Mouse (Mus musculus) limb, embryonic 11.5 days (tissue): ENCODE data around the gene Gm5134. TPM values are rescaled to one million over a fixed set of nuclear protein-coding genes. Genes with fewer than 3 reads are reported as not detected.

ENCODE experiments used
- ATAC-seq: fragments of 200-750 bp; cut with Nextera tagmentation; 2 replicates; pipeline ENCODE4 v1.8.0; 2017; ENCODE audit warnings: low read depth; ENCODE audit not compliant: insufficient number of reproducible peaks, low FRiP score, low TSS enrichment
- DNase-seq: peaks from one replicate; pipeline ENCODE4 v3.0.0-alpha.2; 2015; ENCODE audit warnings: low spot score
- H3K27ac ChIP-seq: fragments of 300-500 bp; sonication (generic); replicated peaks from 2 replicates; pipeline ENCODE4 v1.5.1; 2014; ENCODE audit warnings: low read depth, mild to moderate bottlenecking, low read length
- H3K27me3 ChIP-seq: fragments of 300-500 bp; sonication (generic); 2 replicates; pipeline ENCODE4 v1.6.1; 2014; ENCODE audit warnings: mild to moderate bottlenecking, low read length, mixed read lengths; ENCODE audit not compliant: control insufficient read depth, insufficient read depth
- H3K36me3 ChIP-seq: fragments of 300-500 bp; sonication (generic); 2 replicates; pipeline ENCODE4 v1.6.1; 2014; ENCODE audit warnings: mild to moderate bottlenecking, low read length, moderate library complexity, mixed read lengths; ENCODE audit not compliant: control insufficient read depth, insufficient read depth
- H3K4me1 ChIP-seq: fragments of 300-500 bp; sonication (generic); 2 replicates; pipeline ENCODE4 v1.6.1; 2014; ENCODE audit warnings: low read length, mixed read lengths; ENCODE audit not compliant: control insufficient read depth, insufficient read depth
- H3K4me2 ChIP-seq: fragments of 300-500 bp; sonication (generic); 2 replicates; pipeline ENCODE4 v1.6.1; 2014; ENCODE audit warnings: low read depth, mild to moderate bottlenecking, moderate library complexity; ENCODE audit not compliant: severe bottlenecking
- H3K4me3 ChIP-seq: fragments of 300-500 bp; sonication (generic); 2 replicates; pipeline ENCODE4 v1.5.1; 2014; ENCODE audit warnings: low read depth, low read length
- H3K9ac ChIP-seq: fragments of 300-500 bp; sonication (generic); 2 replicates; pipeline ENCODE4 v1.6.1; 2014; ENCODE audit warnings: mild to moderate bottlenecking, low read length
- H3K9me3 ChIP-seq: fragments of 300-500 bp; sonication (generic); 2 replicates; pipeline ENCODE4 v1.6.1; 2016; ENCODE audit warnings: low read length; ENCODE audit not compliant: control insufficient read depth
- WGBS: fragments of 180-500 bp; shearing (Covaris S2); extraction: QIAGEN DNeasy Blood & Tissue Kit; methylation state at CpG from one replicate; pipeline ENCODE4 v1.1.7; 2014; 5-methylcytosine and 5-hydroxymethylcytosine counted together
- microRNA-seq: library from miRNA; unstranded; fragments of <30 nt; microRNA quantifications from one replicate; pipeline ENCODE4, GENCODE M21; 2016
- polyA plus RNA-seq: library from polyadenylated mRNA; unstranded; fragments of >200 nt; fragmentation: Nextera tagmentation; extraction: Ambion mirVana; gene quantifications from 2 replicates; pipeline ENCODE4 v1.2.1, GENCODE M21; 2014

The Gm5134 gene
- polyA plus RNA-seq, 1 experiment from 2014 or later: not detected

GRCm38 (mm10) chr10:76047182-76047869, 93.0 kb downstream of the Gm5134 start:
- H3K4me3 ChIP-seq: no peak overlapping the region
- H3K9me3 ChIP-seq: no peaks in the 10 kb centered on the region
- H3K9ac ChIP-seq: no peak overlapping the region
- 51% methylated on average over 5 of the region's 5 CpGs for WGBS
- no peaks in the 10 kb centered on the region for H3K36me3 ChIP-seq
- ATAC-seq: no peak
- no peak overlapping the region for H3K27ac ChIP-seq
- H3K27me3 ChIP-seq: no peaks in the 10 kb centered on the region
- H3K4me2 ChIP-seq: no peak overlapping the region
- DNase-seq: no peak
- H3K4me1 ChIP-seq: no peaks in the 10 kb centered on the region

- Histone ChIP-seq H3K36me3 (no peaks in the 10 kb centered on the region), H3K9me3 (no peaks in the 10 kb centered on the region), H3K27ac (no peak overlapping the region), H3K27me3 (no peaks in the 10 kb centered on the region), H3K4me2 (no peak overlapping the region), H3K9ac (no peak overlapping the region), H3K4me3 (no peak overlapping the region), H3K4me1 (no peaks in the 10 kb centered on the region)
- no peak for DNase-seq
- ATAC-seq: no peak
- 50% methylated on average over 6 of the region's 6 CpGs for WGBS
Measured at GRCm38 (mm10) chr10:76048967-76049366, 94.7 kb downstream of the Gm5134 start.

GRCm38 (mm10) chr10:76051860-76052259, 97.5 kb downstream of the Gm5134 start:
- no peaks in the 10 kb centered on the region for H3K4me1 ChIP-seq
- H3K4me2 ChIP-seq: no peak overlapping the region
- WGBS: 79% methylated on average over 11 of the region's 11 CpGs
- ATAC-seq (no peak), DNase-seq (no peak)
- no peaks in the 10 kb centered on the region for H3K27me3 ChIP-seq
- H3K9me3 ChIP-seq: no peaks in the 10 kb centered on the region
- H3K36me3 ChIP-seq: no peaks in the 10 kb centered on the region
- H3K4me3 ChIP-seq: no peak overlapping the region
- no peak overlapping the region for H3K9ac ChIP-seq
- H3K27ac ChIP-seq: no peak overlapping the region

Small RNA genes lying within 50 kb of the gene (microRNA-seq; reads per million reads assigned to microRNA genes)
- gene Mir6409: not detected

Other genes with a start within 250 kb of the Gm5134 start
- 28.5 and 30.7 TPM in 2 replicates for gene Cabin1, start 190.2 kb upstream of the Gm5134 start, polyA plus RNA-seq
- gene Ddt, start 181.1 kb upstream of the Gm5134 start, polyA plus RNA-seq: 100.0 and 107 TPM in 2 replicates
- 0.41 TPM in 1 of 2 replicates, not detected in the other for gene Gm20441, start 173.6 kb upstream of the Gm5134 start, polyA plus RNA-seq
- gene Gstt3, start 173.1 kb upstream of the Gm5134 start, polyA plus RNA-seq: 6.4 and 7.9 TPM in 2 replicates
- gene Gstt1, start 155.9 kb upstream of the Gm5134 start, polyA plus RNA-seq: 4.4 and 5.5 TPM in 2 replicates
- gene Gstt4, start 132.0 kb upstream of the Gm5134 start, polyA plus RNA-seq: not detected in 2 replicates
- 7.8 and 9.5 TPM in 2 replicates for gene Gstt2, start 117.1 kb upstream of the Gm5134 start, polyA plus RNA-seq
- 2,626 and 2,699 TPM in 2 replicates for gene Mif, start 94.3 kb upstream of the Gm5134 start, polyA plus RNA-seq
- 3.8 and 3.9 TPM in 2 replicates for gene Derl3, start 61.1 kb upstream of the Gm5134 start, polyA plus RNA-seq
- 260 and 263 TPM in 2 replicates for gene Smarcb1, start 32.9 kb upstream of the Gm5134 start, polyA plus RNA-seq
- gene Chchd10, start 21.4 kb upstream of the Gm5134 start, polyA plus RNA-seq: 4.5 and 6.2 TPM in 2 replicates
- gene Mmp11, start 18.0 kb upstream of the Gm5134 start, polyA plus RNA-seq: 66.1 and 75.2 TPM in 2 replicates
- gene Gm867, start 13.8 kb upstream of the Gm5134 start, polyA plus RNA-seq: 0.31 and 0.35 TPM in 2 replicates
- gene Vpreb3, start 11.5 kb upstream of the Gm5134 start, polyA plus RNA-seq: 0.33 and 0.60 TPM in 2 replicates
- 42.1 and 44.8 TPM in 2 replicates for gene Zfp280b, start 78.1 kb downstream of the Gm5134 start, polyA plus RNA-seq
- not detected in 2 replicates for gene Slc5a4b, start 156.4 kb downstream of the Gm5134 start, polyA plus RNA-seq
- not detected in 2 replicates for gene Slc5a4a, start 192.9 kb downstream of the Gm5134 start, polyA plus RNA-seq